Mouse (Mus musculus): ENCODE data around the gene Mcpt9.

- TF ChIP-seq HCFC1 (IDR thresholded peaks at IDR 0.05; ENCODE audit: low read depth, low read length) (no peak), USF2 (IDR thresholded peaks at IDR 0.05; ENCODE audit: borderline replicate concordance in 1 of 2, insufficient read depth in 1 of 2, low read depth in 1 of 2, low read length in 2 of 2) (no peak), CTCF (IDR thresholded peaks at IDR 0.05 in 2 of 3, conservative IDR thresholded peaks at IDR 0.05 in 1 of 3; ENCODE audit: control insufficient read depth in 1 of 3, insufficient read depth in 1 of 3, low read depth in 2 of 3, low read length in 3 of 3, poor library complexity in 1 of 3, severe bottlenecking in 1 of 3) (no peak), SIN3A (IDR thresholded peaks at IDR 0.05; ENCODE audit: low read length) (no peak), CHD2 (IDR thresholded peaks at IDR 0.05; ENCODE audit: low read length) (no peak), POLR2A (IDR thresholded peaks at IDR 0.05; ENCODE audit: control insufficient read depth in 1 of 2, insufficient read depth in 1 of 2, low read depth in 1 of 2, low read length in 2 of 2, poor library complexity in 1 of 2) (no peak), TCF12 (IDR thresholded peaks at IDR 0.05; ENCODE audit: low read depth, low read length) (0 out of 2 replicates have a peak, but pooled peaks have one; percentile 26), BHLHE40 (IDR thresholded peaks at IDR 0.05; ENCODE audit: borderline replicate concordance, low read depth, low read length) (no peak), EP300 (IDR thresholded peaks at IDR 0.05; ENCODE audit: low read depth in 1 of 2, low read length in 2 of 2) (peak; percentile 47 to 75; a peak in 3 of 4 replicates), MAFK (IDR thresholded peaks at IDR 0.05; ENCODE audit: borderline replicate concordance, low read depth, low read length) (no peak)
Measured at GRCm38 (mm10) chr14:56013924-56014323, 16.4 kb downstream of the Mcpt9 start.

All from MEL (cell line).